Mouse (Mus musculus): ENCODE data around the gene Pum1.

Pum1 gene

DNA sequence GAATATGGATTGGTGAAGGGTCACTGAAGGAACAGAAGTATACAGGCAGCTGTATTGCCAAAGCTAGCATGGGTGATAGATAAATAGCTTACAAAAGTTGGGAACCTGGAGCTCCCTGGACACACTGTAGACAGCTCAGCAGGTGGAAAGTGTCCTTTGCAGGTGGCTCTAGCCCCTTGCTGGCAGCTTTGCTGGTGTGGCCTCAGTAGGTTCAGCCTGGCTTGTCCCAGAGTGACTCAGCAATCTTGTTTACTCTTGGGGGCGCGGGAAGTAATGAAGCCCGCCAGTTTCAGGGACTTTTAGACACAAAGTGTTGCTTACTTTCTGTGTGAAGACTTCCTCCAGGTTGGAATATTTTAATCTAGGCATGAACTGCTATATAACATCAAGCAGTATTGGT is 31.9 kb downstream of the Pum1 start:
- POLR2A ChIA-PET = interaction anchor here in 3 of 4 experiments (0.6 to 32.7 kb wide), 16 partner anchors 10 to 232 kb away, joined by 3 to 818 read pairs (median 4); partner anchors contain the start of gene Pum1 (in 1 of the 3)

DNA sequence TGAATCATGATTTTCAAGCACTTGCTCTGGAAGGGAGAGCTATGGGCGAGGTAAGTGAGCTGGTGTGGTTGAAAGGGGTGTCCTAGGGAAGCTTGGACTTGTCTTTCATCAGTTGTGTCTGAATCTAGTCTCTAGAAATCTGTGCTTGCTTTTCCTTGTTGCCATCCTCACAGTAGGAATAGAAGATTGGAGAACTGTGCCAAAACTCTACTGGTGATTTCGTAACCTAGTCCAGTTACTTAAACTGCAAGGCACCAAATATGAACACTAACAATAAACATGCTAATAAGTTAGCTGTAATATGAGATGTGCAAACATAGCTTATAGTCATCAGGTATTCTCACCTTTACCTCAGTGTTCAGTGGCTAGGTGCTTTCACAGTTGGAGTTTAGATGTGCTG is 37.9 kb downstream of the Pum1 start:
- ChIA-PET POLR2A (interaction anchor here in 3 of 4 experiments (0.6 to 32.7 kb wide), 20 partner anchors 10 to 1602 kb away, joined by 3 to 818 read pairs (median 6); partner anchors contain the start of gene Pum1 (in 2 of the 3)), CTCF (interaction anchor here in 3 of 4 experiments (0.6 to 1.7 kb wide), 3 partner anchors 12 to 167 kb away, joined by 3 to 5 read pairs (median 4); no protein-coding TSS in a partner anchor)

More for the DNA sequence above, 31.9 kb downstream of the Pum1 start:
- CTCF ChIA-PET = interaction anchor here in 1 of 4 experiments (0.6 to 0.9 kb wide), 2 partner anchors 10 to 23 kb away, joined by 3 read pairs; no protein-coding TSS in a partner anchor

DNA sequence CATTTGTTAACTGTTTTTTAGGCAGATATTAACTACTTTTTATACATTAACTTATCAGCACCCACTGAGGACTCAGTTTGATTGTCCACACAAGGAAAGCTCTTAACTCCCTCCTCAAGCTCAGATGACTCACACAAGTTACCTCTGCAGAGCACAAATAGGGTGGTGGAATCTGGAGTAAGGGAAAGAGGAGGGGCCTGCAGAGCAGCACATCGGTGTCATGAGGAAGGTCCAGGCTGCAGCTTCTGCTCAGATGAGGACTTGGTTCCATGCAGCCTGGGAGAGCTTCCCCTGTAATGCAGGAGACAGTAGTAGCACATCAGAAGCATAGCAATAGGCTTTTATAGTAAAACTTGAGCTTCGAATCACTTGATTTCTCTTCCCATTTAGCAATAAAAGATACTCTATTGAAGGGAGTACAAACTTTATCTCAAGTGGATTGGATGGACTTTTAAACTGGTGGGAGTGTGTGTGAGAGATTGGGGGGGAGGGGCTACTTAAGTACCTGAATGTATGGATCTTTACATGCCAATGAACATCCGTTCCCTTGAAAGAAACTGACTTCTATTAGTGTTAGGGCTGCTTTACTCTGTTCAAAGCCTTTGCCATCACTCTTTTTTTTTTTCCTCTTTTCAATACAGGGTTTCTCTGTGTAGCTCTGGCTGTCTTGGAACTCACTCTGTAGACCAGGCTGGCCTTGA is 39.9 kb downstream of the Pum1 start:
- ChIA-PET POLR2A (interaction anchor here in 3 of 4 experiments (0.6 to 32.7 kb wide), 23 partner anchors 10 to 730 kb away, joined by 3 to 818 read pairs (median 4); partner anchors contain the start of gene Pum1 (in 2 of the 3)), CTCF (interaction anchor here in 3 of 4 experiments (0.6 to 1.7 kb wide), 4 partner anchors 13 to 830 kb away, joined by 3 to 4 read pairs (median 3); no protein-coding TSS in a partner anchor)

DNA sequence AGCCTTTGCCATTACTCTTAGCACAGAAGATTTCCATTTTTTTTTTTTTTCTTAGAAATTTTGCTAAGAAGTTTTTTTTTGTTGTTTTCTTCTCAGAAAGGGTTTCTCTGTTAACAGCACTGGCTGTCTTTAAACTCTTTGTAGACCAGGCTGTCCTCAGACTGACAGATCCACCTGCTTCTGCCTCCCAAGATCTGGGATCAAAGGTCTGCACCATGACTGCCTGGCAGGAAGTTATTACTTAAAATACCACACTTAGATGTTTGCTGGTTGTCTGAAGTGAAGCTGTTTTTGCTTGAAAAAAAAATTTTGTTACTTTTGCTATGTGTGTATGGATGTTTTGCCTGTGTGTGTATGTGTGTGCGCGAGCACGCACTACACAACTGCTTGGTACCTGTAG is 40.5 kb downstream of the Pum1 start:
- POLR2A ChIA-PET = interaction anchor here in 3 of 4 experiments (0.6 to 32.7 kb wide), 15 partner anchors 7 to 481 kb away, joined by 3 to 818 read pairs (median 12); partner anchors contain the start of genes Pum1 (in 2 of the 3) and Gm853 (in 1 of the 3)
- CTCF ChIA-PET = interaction anchor here in 1 of 4 experiments (0.6 kb wide), 1 partner anchor 23 kb away, joined by 3 read pairs; no protein-coding TSS in a partner anchor

DNA sequence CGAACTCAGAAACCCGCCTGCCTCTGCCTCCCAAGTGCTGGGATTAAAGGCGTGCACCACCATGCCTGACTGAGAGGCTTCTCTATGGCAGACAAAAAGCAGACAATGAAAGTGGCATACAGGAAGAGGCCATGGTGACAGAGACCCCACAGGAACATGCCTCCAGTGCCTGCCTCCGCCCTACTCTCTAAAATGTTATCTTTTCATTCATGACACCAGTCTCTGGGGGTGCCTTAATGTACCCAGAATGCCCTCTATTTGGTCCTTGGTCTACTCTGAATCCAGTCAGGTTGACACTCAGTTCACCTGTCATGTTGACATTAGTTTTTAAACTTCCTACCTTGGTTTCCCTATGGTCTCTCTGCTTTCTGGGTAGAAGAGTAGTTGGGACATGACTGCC is 41.5 kb downstream of the Pum1 start:
- ChIA-PET CTCF (no interaction called here), POLR2A (interaction anchor here in 2 of 4 experiments (1.0 to 32.7 kb wide), 10 partner anchors 8 to 184 kb away, joined by 3 to 818 read pairs (median 19); partner anchors contain the start of gene Pum1 (in 1 of the 2))

DNA sequence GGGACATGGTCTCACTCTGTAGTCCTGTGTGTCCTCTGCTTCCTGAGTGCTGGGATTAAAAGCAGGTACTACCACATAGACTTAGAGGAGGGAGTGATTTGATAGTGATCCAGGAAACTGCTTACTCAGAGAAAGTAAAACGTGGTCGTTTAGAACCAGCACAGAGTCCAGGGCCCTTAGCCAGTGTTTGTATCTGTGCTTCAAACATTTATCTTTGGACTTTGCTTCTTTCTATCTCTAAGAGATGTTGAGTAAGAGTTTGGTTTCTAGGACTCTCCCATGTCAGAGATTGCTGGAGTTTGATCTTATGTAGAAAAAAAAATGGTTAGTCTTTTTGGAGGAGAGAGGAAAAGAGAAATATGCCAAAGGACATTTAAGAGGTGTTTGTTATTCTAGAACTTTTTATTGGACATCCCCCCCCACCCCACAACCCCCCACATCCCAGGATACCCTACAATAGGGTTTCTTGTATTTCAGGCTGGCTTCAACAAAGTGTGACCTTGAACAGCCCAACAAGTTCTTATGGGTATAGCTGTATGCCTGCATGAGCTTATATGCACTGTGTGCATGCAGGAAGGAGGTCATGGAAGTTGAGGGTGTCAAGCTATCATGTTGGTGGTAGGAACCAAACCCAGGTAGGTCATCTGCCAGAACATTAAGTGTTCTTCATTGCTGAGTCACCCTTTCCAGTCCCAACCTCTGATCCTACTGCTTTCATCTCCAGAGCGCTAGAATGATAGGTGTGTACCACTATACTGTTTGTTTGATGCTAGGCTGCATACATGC is 43.3 kb downstream of the Pum1 start:
- ChIA-PET POLR2A (interaction anchor here in 3 of 4 experiments (0.6 to 32.7 kb wide), 26 partner anchors 8 to 330 kb away, joined by 3 to 818 read pairs (median 4); partner anchors contain the start of gene Pum1 (in 1 of the 3)), CTCF (interaction anchor here in 1 of 4 experiments (0.6 kb wide), 1 partner anchor 20 kb away, joined by 3 read pairs; no protein-coding TSS in a partner anchor)

DNA sequence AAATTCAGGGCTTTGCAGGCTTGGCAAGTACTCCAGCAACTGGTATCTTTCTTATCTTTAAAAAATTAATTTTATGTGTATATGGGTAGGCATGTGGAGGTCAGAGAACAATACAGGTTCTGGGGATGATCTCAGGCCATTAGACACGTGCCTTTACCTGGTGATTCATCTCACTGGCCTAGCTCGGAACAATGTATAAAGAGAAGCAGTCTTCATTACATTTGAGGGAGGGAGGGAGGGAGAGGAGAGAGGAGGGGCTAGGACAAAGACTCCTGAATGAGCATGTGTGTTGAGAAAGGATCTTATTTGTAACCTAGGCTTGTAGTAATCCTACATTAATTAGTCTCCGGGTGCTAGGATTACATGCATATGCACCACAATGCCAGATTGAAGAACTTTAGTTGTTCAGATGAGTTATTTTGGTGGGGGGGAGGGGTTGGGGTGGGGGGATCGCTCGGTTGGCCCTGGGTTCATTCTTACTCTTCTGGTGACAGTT is 48.3 kb downstream of the Pum1 start:
- POLR2A ChIA-PET = interaction anchor here in 3 of 4 experiments (0.6 to 11.7 kb wide), 13 partner anchors 8 to 352 kb away, joined by 3 to 210 read pairs (median 4); partner anchors contain the start of genes Snrnp40 (in 1 of the 3) and Zcchc17 (in 1 of the 3)

DNA sequence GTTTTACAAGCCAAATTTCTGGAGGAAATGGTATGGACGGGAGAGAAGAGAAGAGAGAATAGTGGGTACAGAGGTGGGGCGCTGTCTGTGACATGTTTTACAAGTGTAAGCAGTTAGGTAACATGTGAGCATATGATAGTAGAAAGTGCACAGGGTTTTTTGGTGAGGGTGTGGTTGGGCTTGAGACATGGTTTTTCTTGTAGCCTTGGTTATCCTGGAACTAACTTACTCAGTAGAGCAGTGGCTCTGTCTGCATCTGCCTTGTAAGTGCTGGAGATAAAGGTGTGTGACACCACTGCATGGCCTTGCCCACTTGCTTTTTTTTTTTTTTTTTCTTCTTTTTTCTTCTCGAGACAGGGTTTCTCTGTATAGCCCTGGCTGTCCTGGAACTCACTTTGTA is 49.2 kb downstream of the Pum1 start:
- ChIA-PET POLR2A (interaction anchor here in 2 of 4 experiments (0.7 to 11.7 kb wide), 8 partner anchors 9 to 25 kb away, joined by 3 to 210 read pairs (median 20); no protein-coding TSS in a partner anchor), CTCF (no interaction called here)

More for the DNA sequence above, 48.3 kb downstream of the Pum1 start:
- CTCF ChIA-PET = interaction anchor here in 2 of 4 experiments (0.6 kb wide), 2 partner anchors 37 to 656 kb away, joined by 3 to 5 read pairs; no protein-coding TSS in a partner anchor

DNA sequence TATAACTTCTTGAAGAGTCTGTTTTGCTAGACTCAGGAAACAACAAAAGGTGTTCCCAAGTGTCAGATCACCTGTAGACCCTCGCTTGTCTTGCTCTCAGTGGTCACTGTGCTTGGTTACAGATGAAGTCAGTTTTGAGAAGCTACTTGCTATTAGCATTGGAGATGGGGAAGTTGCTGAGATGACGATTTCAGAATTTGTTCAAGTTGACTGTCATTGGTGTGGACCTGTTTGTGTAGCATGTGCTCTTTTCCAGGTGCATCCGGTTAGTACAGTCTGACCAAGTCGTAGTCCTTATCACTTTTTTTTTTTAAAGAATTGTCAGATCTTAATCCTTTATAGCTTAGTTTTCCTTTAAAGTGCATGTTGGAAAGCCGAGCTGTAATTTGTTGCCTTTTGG is 50.3 kb downstream of the Pum1 start:
- ChIA-PET POLR2A (interaction anchor here in 3 of 4 experiments (0.5 to 11.7 kb wide), 19 partner anchors 8 to 167 kb away, joined by 3 to 210 read pairs (median 4); no protein-coding TSS in a partner anchor), CTCF (interaction anchor here in 1 of 4 experiments (0.6 kb wide), 1 partner anchor 120 kb away, joined by 3 read pairs; no protein-coding TSS in a partner anchor)

DNA sequence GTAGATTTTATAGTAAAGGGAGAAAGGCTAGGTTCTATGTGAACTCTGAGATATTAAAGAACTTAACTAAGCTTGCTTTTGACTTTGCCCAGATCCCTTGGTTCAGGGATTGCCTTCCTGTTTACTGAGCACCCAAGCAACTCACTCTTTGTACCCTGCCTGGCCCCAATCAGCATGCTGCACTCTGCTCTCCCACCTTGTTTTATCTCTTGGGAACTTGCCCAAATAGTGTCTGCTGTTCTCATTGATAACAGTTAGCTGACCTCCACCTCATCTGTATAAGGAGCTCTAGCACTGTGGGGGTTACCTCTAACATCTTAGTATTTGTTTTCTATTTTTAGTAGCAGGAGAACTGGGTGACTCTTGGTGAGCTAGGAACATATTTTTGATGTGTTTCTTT is 52.0 kb downstream of the Pum1 start:
- POLR2A ChIA-PET = interaction anchor here in 3 of 4 experiments (0.5 to 11.7 kb wide), 17 partner anchors 10 to 195 kb away, joined by 3 to 210 read pairs (median 4); no protein-coding TSS in a partner anchor
- CTCF ChIA-PET = interaction anchor here in 1 of 4 experiments (0.8 kb wide), 1 partner anchor 180 kb away, joined by 3 read pairs; no protein-coding TSS in a partner anchor

DNA sequence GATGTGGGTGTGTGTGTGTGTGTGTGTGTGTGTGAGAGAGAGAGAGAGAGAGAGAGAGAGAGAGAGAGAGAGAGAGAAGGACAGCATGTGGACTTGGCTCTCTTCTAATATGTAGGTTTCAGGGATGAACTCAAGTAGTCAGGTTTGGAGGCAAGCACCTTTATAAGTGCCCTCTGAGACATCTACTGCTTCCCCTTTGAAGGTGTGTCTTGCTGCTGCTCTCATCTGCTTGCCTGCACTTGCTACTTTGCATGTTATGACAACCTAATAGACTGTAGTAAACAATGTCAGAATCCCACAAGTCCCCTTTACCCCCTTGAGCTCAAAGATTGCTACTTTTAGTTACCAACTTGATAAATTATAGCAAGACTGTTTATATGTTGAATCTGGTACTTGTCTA is 52.5 kb downstream of the Pum1 start:
- CTCF ChIA-PET = interaction anchor here in 1 of 4 experiments (0.9 to 1.0 kb wide), 2 partner anchors 25 to 27 kb away, joined by 3 read pairs; no protein-coding TSS in a partner anchor
- POLR2A ChIA-PET = interaction anchor here in 3 of 4 experiments (0.5 to 11.7 kb wide), 19 partner anchors 10 to 195 kb away, joined by 3 to 210 read pairs (median 4); no protein-coding TSS in a partner anchor

DNA sequence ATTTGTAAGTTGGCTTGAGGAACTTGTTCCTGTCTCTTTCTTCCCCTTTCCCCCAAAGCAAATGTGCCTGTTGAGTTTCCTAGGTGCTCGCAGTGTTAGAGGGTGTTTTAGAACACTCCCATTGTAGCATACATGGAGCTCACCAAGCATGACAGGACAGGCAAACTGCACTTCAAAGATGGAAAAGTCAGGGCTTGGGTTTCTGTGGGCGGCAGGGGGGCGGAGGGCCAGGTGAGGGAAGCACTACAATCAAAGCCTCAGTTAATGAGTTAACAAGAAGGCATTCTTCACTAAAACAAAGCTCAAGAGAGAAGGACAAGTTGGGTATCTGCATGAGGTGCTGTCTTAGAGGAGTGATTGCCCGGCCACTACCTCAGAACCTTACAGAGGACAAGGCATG is 56.2 kb downstream of the Pum1 start:
- ChIA-PET POLR2A (interaction anchor here (0.6 to 11.7 kb wide), 40 partner anchors 9 to 359 kb away, joined by 3 to 210 read pairs (median 4); partner anchors contain the start of gene Snrnp40 (in 1 of the 4)), CTCF (interaction anchor here in 2 of 4 experiments (0.6 to 0.9 kb wide), 2 partner anchors 12 to 30 kb away, joined by 3 to 5 read pairs; no protein-coding TSS in a partner anchor)

DNA sequence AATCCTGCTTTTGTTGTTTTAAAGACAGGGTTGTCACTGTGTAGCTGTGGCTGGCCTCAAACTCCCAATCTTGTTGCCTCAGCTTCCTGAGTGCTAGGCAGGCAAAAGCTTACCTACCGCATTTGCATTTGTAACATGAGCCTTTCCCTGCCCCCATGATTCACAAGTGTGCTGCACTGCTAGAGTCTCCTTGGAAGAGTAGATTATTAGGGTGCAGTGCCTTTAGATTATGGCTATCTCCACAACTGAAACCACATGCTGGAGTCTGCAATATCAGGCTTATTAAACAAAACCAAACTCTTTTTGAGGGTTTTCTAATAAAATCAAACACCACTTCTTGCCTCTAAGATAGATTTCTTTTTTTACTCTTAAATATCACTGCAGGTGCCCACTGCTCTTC is 59.5 kb downstream of the Pum1 start:
- POLR2A ChIA-PET = interaction anchor here in 3 of 4 experiments (0.6 to 6.4 kb wide), 24 partner anchors 8 to 363 kb away, joined by 3 to 147 read pairs (median 4); partner anchors contain the start of genes Pum1 (in 1 of the 3), Snrnp40 (in 1 of the 3) and Zcchc17 (in 1 of the 3)
- CTCF ChIA-PET = interaction anchor here in 2 of 4 experiments (0.6 to 1.0 kb wide), 2 partner anchors 16 to 17 kb away, joined by 3 to 4 read pairs; no protein-coding TSS in a partner anchor

DNA sequence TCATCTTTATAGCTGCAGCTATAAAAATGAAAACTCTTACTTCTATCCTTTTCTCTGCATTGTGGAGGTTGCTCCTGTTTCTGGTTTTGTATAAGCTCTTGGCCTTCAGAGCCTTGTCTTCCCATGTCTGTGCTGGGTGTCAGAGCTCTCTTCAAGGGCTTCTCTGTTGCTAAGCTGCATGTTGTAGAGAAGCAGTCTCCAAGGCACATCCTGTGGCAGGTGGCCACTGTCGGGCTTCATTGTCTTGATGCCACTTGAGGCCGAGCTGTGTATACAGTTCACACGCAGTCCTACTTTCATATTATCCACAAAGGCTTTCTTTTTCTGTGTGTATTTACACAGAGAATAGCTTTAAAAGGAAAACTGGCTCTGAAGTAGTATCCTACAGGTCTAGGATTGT is 63.0 kb downstream of the Pum1 start:
- ChIA-PET CTCF (interaction anchor here in 2 of 4 experiments (0.5 to 1.1 kb wide), 4 partner anchors 12 to 64 kb away, joined by 3 to 8 read pairs (median 4); no protein-coding TSS in a partner anchor), POLR2A (interaction anchor here in 2 of 4 experiments (0.6 to 6.4 kb wide), 17 partner anchors 9 to 209 kb away, joined by 3 to 147 read pairs (median 6); no protein-coding TSS in a partner anchor)

DNA sequence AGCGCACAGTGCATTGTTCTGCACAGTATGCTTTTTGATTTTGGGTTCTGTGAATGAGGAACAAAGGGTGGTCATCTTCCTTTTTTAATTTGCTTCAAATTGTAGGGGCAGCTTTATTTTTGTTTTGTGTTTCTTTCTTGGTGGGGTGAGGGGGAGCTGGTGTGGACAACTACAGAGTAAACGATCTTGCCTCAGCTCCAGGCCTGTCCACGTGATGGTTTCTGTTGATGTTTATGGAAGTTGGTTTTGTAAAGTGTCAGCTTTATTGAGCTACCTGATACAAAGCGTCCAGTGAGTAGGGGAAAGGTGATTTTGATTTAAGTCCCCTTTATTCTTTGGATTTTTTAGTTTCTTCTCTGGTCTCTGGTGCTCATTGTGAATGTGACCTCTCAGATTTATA is 72.8 kb downstream of the Pum1 start:
- POLR2A ChIA-PET = interaction anchor here in 3 of 4 experiments (0.6 to 19.9 kb wide), 17 partner anchors 8 to 1531 kb away, joined by 3 to 610 read pairs (median 5); no protein-coding TSS in a partner anchor
- CTCF ChIA-PET = no interaction called here

DNA sequence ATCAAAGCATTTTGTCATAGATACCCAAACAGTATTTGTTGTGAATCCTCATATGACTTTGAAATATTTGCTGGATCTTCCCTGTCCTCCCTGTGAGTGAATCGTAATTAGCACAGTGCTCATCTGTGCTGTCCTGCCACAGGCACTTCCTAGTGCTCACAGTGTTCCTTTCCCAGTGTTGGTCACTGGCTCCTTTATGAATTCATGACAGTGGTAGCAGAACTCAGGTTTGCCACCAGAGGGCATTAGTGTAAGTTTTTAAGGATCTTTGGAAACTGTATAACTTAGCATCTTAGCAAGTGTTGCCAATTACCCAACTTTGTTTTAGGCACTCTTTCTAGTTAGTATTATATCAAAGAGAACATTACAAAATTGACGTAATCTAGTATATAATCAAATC is 75.4 kb downstream of the Pum1 start:
- ChIA-PET CTCF (interaction anchor here (0.6 to 1.0 kb wide), 8 partner anchors 11 to 1130 kb away, joined by 3 to 8 read pairs (median 4); no protein-coding TSS in a partner anchor), POLR2A (interaction anchor here in 3 of 4 experiments (0.6 to 39.5 kb wide), 14 partner anchors 1 to 1297 kb away, joined by 3 to 610 read pairs (median 6); no protein-coding TSS in a partner anchor)

DNA sequence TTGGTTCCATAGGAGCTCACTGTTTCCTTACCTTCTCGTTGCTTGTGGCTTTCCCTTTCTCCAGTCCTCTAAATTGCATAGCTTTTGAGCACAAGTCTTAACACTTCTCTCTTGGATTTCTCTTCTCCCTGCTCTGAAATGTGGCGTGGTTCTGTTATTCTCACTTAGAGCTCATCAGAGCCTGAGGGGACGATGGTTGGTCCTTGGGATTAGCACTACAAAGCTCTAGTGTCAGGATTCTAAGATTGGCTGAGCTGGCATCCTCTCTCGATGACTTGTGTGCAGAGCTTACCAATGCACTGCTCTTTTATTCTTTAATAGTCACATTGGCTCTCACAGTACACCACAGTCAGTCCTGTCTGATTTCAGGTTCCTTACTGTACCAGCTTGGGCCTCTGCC is 80.9 kb downstream of the Pum1 start:
- POLR2A ChIA-PET = interaction anchor here in 3 of 4 experiments (0.6 to 39.5 kb wide), 23 partner anchors 7 to 114 kb away, joined by 3 to 610 read pairs (median 4); no protein-coding TSS in a partner anchor
- CTCF ChIA-PET = interaction anchor here in 3 of 4 experiments (0.5 to 0.9 kb wide), 3 partner anchors 13 to 210 kb away, joined by 3 to 4 read pairs (median 3); no protein-coding TSS in a partner anchor

Measured in embryonic stem cell, embryonic (primary cell).